Mouse (Mus musculus) kidney, embryonic 16.5 days (tissue): ENCODE data around the gene Bcl2l12. TPM values are rescaled to one million over a fixed set of nuclear protein-coding genes. Genes with fewer than 3 reads are reported as not detected.
"Not testable (repeated sequence)": the region's sequence is repeated elsewhere in the genome, so short reads cannot be mapped to it uniquely, and the experiment has no call there.

ENCODE experiments used
- ATAC-seq: fragments of 200-750 bp; cut with Nextera tagmentation; 2 replicates; pipeline ENCODE4 v1.8.0; 2017; ENCODE audit warnings: moderate TSS enrichment; ENCODE audit not compliant: low FRiP score, low TSS enrichment
- H3K27ac ChIP-seq: fragments of 300-500 bp; sonication (generic); 2 replicates; pipeline ENCODE4 v1.5.1; 2014; ENCODE audit warnings: low read length
- H3K27me3 ChIP-seq: fragments of 300-500 bp; sonication (generic); 2 replicates; pipeline ENCODE4 v1.6.1; 2014; ENCODE audit warnings: low read length, control low read depth, mixed read lengths; ENCODE audit not compliant: insufficient read depth
- H3K36me3 ChIP-seq: fragments of 300-500 bp; sonication (generic); 2 replicates; pipeline ENCODE4 v1.6.1; 2014; ENCODE audit warnings: low read length, control low read depth, mixed read lengths; ENCODE audit not compliant: insufficient read depth
- H3K4me1 ChIP-seq: fragments of 300-500 bp; sonication (generic); 2 replicates; pipeline ENCODE4 v1.6.1; 2014; ENCODE audit warnings: low read length, control low read depth, mixed read lengths; ENCODE audit not compliant: insufficient read depth
- H3K4me2 ChIP-seq: fragments of 300-500 bp; sonication (generic); replicated peaks from 2 replicates; pipeline ENCODE4 v1.6.1; 2014; ENCODE audit warnings: low read depth, low read length
- H3K4me3 ChIP-seq: fragments of 300-500 bp; sonication (generic); 2 replicates; pipeline ENCODE4 v1.5.1; 2014; ENCODE audit warnings: mild to moderate bottlenecking, low read length
- H3K9ac ChIP-seq: fragments of 300-500 bp; sonication (generic); replicated peaks from 2 replicates; pipeline ENCODE4 v1.6.1; 2014; ENCODE audit warnings: low read length
- H3K9me3 ChIP-seq: fragments of 300-500 bp; sonication (generic); 2 replicates; pipeline ENCODE4 v1.6.1; 2016; ENCODE audit warnings: low read length, control low read depth
- WGBS: fragments of 180-500 bp; shearing (Covaris S2); extraction: QIAGEN DNeasy Blood & Tissue Kit; methylation state at CpG from one replicate; pipeline ENCODE4 v1.1.7; 2014; 5-methylcytosine and 5-hydroxymethylcytosine counted together
- polyA plus RNA-seq: library from polyadenylated mRNA; unstranded; fragments of >200 nt; fragmentation: Nextera tagmentation; extraction: Ambion mirVana; gene quantifications from 2 replicates; pipeline ENCODE4 v1.2.1, GENCODE M21; 2015

The Bcl2l12 gene
- polyA plus RNA-seq, 1 experiment from 2014 or later, result 56.1 TPM

GRCm38 (mm10) chr7:45033722-45034359 is 35.3 kb upstream of the Bcl2l12 start:
- Histone ChIP-seq H3K27me3 (no peaks in the 10 kb centered on the region), H3K4me2 (no peak overlapping the region), H3K9ac (no peak overlapping the region), H3K27ac (no peak overlapping the region), H3K36me3 (peaks cover 92% of the 10 kb centered on the region), H3K9me3 (no peaks in the 10 kb centered on the region), H3K4me3 (no peak overlapping the region), H3K4me1 (no peaks in the 10 kb centered on the region)
- WGBS, result 94% methylated on average over 19 of the region's 19 CpGs
- no peak for ATAC-seq

GRCm38 (mm10) chr7:45030857-45031256 is 32.3 kb upstream of the Bcl2l12 start:
- no peak for ATAC-seq
- H3K27me3 ChIP-seq, result no peaks in the 10 kb centered on the region
- no peaks in the 10 kb centered on the region for H3K9me3 ChIP-seq
- WGBS, result 95% methylated on average over 8 of the region's 8 CpGs
- H3K9ac ChIP-seq, result no peak overlapping the region
- H3K4me2 ChIP-seq, result no peak overlapping the region
- H3K4me3 ChIP-seq, result no peak overlapping the region
- H3K27ac ChIP-seq, result no peak overlapping the region
- peaks cover 88% of the 10 kb centered on the region for H3K36me3 ChIP-seq
- no peaks in the 10 kb centered on the region for H3K4me1 ChIP-seq

- Histone ChIP-seq H3K27me3 (no peaks in the 10 kb centered on the region), H3K9ac (no peak overlapping the region), H3K4me2 (no peak overlapping the region), H3K36me3 (peaks cover 79% of the 10 kb centered on the region), H3K9me3 (no peaks in the 10 kb centered on the region), H3K27ac (no peak overlapping the region), H3K4me3 (no peak overlapping the region), H3K4me1 (no peaks in the 10 kb centered on the region)
- 95% methylated on average over 6 of the region's 6 CpGs for WGBS
- no peak for ATAC-seq
These were observed 31.5 kb upstream of the Bcl2l12 start for GRCm38 (mm10) chr7:45029995-45030394.

GRCm38 (mm10) chr7:45028351-45028750 is 29.8 kb upstream of the Bcl2l12 start:
- H3K27me3 ChIP-seq, result no peaks in the 10 kb centered on the region
- no peak overlapping the region for H3K27ac ChIP-seq
- no peak overlapping the region for H3K9ac ChIP-seq
- H3K9me3 ChIP-seq, result no peaks in the 10 kb centered on the region
- no peak for ATAC-seq
- no peak overlapping the region for H3K4me3 ChIP-seq
- no peak overlapping the region for H3K4me2 ChIP-seq
- no peaks in the 10 kb centered on the region for H3K4me1 ChIP-seq
- WGBS, result 84% methylated on average over 11 of the region's 11 CpGs
- H3K36me3 ChIP-seq, result peaks cover 63% of the 10 kb centered on the region

- no peaks in the 10 kb centered on the region for H3K27me3 ChIP-seq
- no peaks in the 10 kb centered on the region for H3K4me1 ChIP-seq
- H3K4me3 ChIP-seq, result no peak overlapping the region
- no peak overlapping the region for H3K27ac ChIP-seq
- no peaks in the 10 kb centered on the region for H3K9me3 ChIP-seq
- H3K4me2 ChIP-seq, result no peak overlapping the region
- H3K9ac ChIP-seq, result no peak overlapping the region
- no peak for ATAC-seq
- peaks cover 57% of the 10 kb centered on the region for H3K36me3 ChIP-seq
- WGBS, result 89% methylated on average over 9 of the region's 9 CpGs
These were observed 29.2 kb upstream of the Bcl2l12 start for GRCm38 (mm10) chr7:45027761-45028160.

GRCm38 (mm10) chr7:45026256-45026655 is 27.7 kb upstream of the Bcl2l12 start:
- H3K27me3 ChIP-seq, result no peaks in the 10 kb centered on the region
- H3K4me2 ChIP-seq, result no peak overlapping the region
- no peak overlapping the region for H3K27ac ChIP-seq
- no peak overlapping the region for H3K4me3 ChIP-seq
- 63% methylated on average over 2 of the region's 2 CpGs for WGBS
- H3K36me3 ChIP-seq, result peaks cover 43% of the 10 kb centered on the region
- no peaks in the 10 kb centered on the region for H3K4me1 ChIP-seq
- no peak overlapping the region for H3K9ac ChIP-seq
- H3K9me3 ChIP-seq, result no peaks in the 10 kb centered on the region
- no peak for ATAC-seq

GRCm38 (mm10) chr7:45025601-45026220 is 27.2 kb upstream of the Bcl2l12 start:
- H3K27ac ChIP-seq, result no peak overlapping the region

GRCm38 (mm10) chr7:45024281-45025248 is 26.1 kb upstream of the Bcl2l12 start:
- H3K27me3 ChIP-seq, result no peaks in the 10 kb centered on the region
- peaks cover 26% of the 10 kb centered on the region for H3K36me3 ChIP-seq
- no peak overlapping the region for H3K9ac ChIP-seq
- no peaks in the 10 kb centered on the region for H3K4me1 ChIP-seq
- H3K4me2 ChIP-seq, result no peak overlapping the region
- ATAC-seq, result no peak
- no peak overlapping the region for H3K4me3 ChIP-seq
- no peaks in the 10 kb centered on the region for H3K9me3 ChIP-seq
- H3K27ac ChIP-seq, result no peak overlapping the region; the same call in 1 of the 2 replicates
- WGBS, result 86% methylated on average over 15 of the region's 15 CpGs

More at GRCm38 (mm10) chr7:45025601-45026220, 27.2 kb upstream of the Bcl2l12 start:
- H3K9me3 ChIP-seq, result no peaks in the 10 kb centered on the region
- peaks cover 38% of the 10 kb centered on the region for H3K36me3 ChIP-seq
- no peaks in the 10 kb centered on the region for H3K4me1 ChIP-seq
- H3K9ac ChIP-seq, result no peak overlapping the region
- 78% methylated on average over 8 of the region's 8 CpGs for WGBS
- H3K4me3 ChIP-seq, result no peak overlapping the region
- H3K27me3 ChIP-seq, result no peaks in the 10 kb centered on the region
- no peak for ATAC-seq
- H3K4me2 ChIP-seq, result no peak overlapping the region

GRCm38 (mm10) chr7:45023711-45024110 is 25.2 kb upstream of the Bcl2l12 start:
- H3K9me3 ChIP-seq, H3K4me2 ChIP-seq, H3K9ac ChIP-seq, H3K4me1 ChIP-seq, H3K4me3 ChIP-seq, H3K27me3 ChIP-seq, H3K27ac ChIP-seq, ATAC-seq: not testable (repeated sequence)
- 74% methylated on average over 5 of the region's 5 CpGs for WGBS
- H3K36me3 ChIP-seq, result peaks cover 20% of the 10 kb centered on the region
